Mouse (Mus musculus) gastrocnemius, postnatal 14 days (tissue): Measurements from ENCODE around the gene Bpifb6. TPM values are rescaled to one million over a fixed set of nuclear protein-coding genes. Genes with fewer than 3 reads are reported as not detected.

Source experiments
- DNase-seq: peaks from one replicate; pipeline ENCODE4 v3.0.0; 2021; ENCODE audit warnings: mixed read lengths
- intact Hi-C: fragments of 180-260 bp; cut with DNase I; formaldehyde crosslinking; loops from one replicate; pipeline ENCODE4 v1.15.1; 2025; ENCODE audit warnings: low total_unique reads
- total RNA-seq, 2 experiments: library from RNA; stranded (reverse); gene quantifications; 2 replicates each; pipeline ENCODE4 v1.2.3; 2021

The Bpifb6 gene
- total RNA-seq, 2 experiments from 2014 or later, result not detected

DNA sequence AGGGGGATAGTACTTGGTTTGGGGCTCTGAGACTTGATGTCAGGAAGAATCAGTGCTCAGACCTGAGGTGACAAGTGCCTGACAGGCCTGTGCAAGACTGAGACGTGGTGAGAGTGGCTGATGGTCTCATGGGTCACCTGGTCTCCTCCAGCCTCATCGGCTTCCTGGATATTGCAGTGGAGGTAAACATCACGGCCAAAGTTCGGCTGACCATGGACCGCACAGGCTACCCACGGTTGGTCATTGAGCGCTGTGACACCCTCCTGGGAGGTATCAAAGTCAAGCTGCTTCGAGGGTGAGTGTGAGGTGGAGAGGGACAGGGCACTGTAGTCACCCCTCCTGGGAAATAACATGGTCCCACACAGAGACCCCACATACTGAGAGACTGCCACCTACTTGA lies 44.4 kb downstream of the Bpifb6 start:
- no peak for DNase-seq
- intact Hi-C loops, result no loop called here

DNA sequence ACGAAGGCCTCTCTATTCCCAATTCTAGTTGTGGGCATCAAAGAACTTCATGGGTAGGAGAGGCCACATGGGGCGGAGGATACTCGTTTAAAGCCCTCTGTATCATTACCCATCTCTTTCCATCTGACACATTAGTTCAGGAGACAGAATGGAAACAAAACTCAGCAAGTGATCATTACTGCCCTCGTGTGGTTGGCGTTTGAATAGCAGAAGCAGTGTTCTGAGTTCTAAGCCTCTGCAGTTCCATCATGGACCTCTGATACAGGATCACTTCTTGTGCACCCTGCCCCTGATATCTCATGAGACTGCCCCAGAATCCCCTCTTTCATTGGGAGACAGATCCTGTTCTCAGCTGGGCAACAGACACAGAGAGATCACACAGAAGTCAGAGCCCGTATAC lies 52.7 kb downstream of the Bpifb6 start:
- intact Hi-C loops, result no loop called here
- peak; percentile 25 for DNase-seq

DNA sequence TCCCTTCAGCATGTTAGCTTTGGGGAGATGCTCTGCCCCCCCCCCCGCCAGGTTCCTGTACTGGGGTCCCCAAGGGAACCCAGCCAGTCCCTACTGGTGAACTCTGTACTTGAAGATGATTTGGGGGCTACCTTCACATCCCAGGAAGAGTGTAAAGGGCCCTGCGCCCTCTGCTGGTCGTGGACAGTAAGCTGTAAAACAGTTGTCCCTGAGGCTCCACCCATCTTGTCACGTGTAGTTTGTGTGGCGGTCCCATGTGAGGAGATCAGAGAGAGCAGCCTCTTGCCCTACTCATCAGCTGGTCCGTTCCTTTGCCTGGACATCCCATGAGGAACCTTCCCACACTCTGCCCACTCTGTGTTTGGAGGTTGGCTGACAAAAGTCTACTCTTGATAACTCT lies 53.6 kb downstream of the Bpifb6 start:
- intact Hi-C loops, result no loop called here
- DNase-seq, result no peak

Other genes with a start within 250 kb of the Bpifb6 start
- gene Dnmt3c, start 203.7 kb upstream of the Bpifb6 start, total RNA-seq, result not detected
- 10 to 100 TPM; 53.2 to 63.9 TPM for gene Mapre1, start 159.1 kb upstream of the Bpifb6 start, total RNA-seq
- under 1 TPM; 0.06 to 0.20 TPM for gene Efcab8, start 120.5 kb upstream of the Bpifb6 start, total RNA-seq
- not detected for gene Sun5, start 29.3 kb upstream of the Bpifb6 start, total RNA-seq
- gene Bpifb2, start 25.3 kb upstream of the Bpifb6 start, total RNA-seq, result not detected
- not detected for gene Bpifb3, start 17.8 kb downstream of the Bpifb6 start, total RNA-seq
- gene Bpifb4, start 37.8 kb downstream of the Bpifb6 start, total RNA-seq, result not detected
- gene Bpifa6, start 74.6 kb downstream of the Bpifb6 start, total RNA-seq, result not detected
- gene Bpifa2, start 107.9 kb downstream of the Bpifb6 start, total RNA-seq, result not detected
- not detected for gene Bpifa3, start 229.9 kb downstream of the Bpifb6 start, total RNA-seq
- gene Bpifa1, start 242.5 kb downstream of the Bpifb6 start, total RNA-seq, result not detected